Mouse (Mus musculus): ENCODE measurements around the gene Pear1. TPM values are rescaled to one million over a fixed set of nuclear protein-coding genes. Genes with fewer than 3 reads are reported as not detected.
A peak's percentile ranks its signal among the peaks of the same experiment; 100 is the strongest.

The Pear1 gene
- total RNA-seq, 2 experiments from 2014 or later, result 7.8 to 7.9 TPM

- TF ChIP-seq CTCF (IDR thresholded peaks at IDR 0.05), result peak; percentile 97
- peak; percentile 64 to 82 for DNase-seq (ENCODE audit: extremely low spot score in 1 of 2, low spot score in 2 of 2)
- H3K27ac ChIP-seq, result no peak overlapping the region
- H3K4me3 ChIP-seq, result no peak overlapping the region
- intact Hi-C loops (cut with DNase I), result no loop called here
Observed at GRCm38 (mm10) chr3:87838622-87839021, 14.5 kb upstream of the Pear1 start.

DNA sequence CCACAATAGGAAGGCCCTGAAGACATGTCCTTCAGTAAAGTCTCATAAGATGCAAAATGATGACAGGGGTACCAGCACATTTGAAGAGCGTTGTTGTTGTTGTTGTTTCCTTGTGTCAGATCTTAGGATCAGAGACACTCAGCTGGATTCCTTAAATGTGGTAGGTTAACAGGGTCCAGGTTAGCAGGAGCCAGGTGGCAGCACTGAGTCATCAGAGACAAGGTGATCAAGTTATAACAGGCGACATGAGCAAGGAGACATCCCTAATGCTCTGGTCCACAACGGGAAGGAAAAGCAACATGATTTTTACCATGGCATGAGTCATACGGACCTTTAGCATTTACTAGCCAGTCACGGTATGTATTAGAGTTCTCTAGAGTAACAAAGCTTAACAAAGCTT, 9.4 kb upstream of the Pear1 start:
- no peak for DNase-seq (ENCODE audit: extremely low spot score in 1 of 2, low spot score in 2 of 2)
- Histone ChIP-seq H3K4me3 (no peak overlapping the region), H3K27ac (no peak overlapping the region)
- intact Hi-C loops (cut with DNase I), result no loop called here
- no peak; the same call in 1 of the 2 replicates for TF ChIP-seq CTCF (IDR thresholded peaks at IDR 0.05)

DNA sequence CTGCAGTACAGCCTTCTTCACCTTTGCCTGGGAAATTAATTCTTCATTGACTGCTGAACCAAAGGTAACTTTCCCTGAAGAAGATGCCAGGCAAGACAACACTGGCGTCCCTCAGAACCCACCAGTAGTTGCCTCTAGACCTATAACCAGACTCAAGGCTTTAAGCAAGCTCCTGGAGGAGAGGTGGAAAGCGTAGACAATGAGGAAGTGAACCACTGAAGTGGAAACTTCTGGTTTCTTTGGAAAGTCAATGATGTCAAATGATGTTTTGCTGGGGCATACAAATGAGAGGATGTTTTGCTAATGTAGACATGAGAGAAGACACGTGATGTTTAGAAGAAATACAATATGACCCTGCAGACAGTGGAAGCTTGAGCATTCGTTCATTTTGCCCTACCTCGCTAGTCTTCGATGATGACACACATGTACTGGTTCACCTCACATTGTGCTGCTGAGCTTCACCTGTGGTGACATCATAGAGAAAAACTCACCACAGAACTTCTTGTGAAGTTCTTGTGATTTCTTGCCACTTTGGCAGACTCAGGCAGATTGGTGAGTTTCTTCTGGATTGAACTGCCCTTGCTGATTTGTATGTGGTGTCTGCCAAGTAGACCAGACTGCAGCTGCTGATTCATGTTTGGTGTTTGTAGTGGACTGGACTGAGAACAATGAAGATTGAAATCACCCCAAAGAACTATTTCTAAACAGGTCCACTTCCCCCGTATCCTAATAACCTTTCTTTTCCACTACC, 8.2 kb upstream of the Pear1 start:
- Histone ChIP-seq H3K4me3 (no peak overlapping the region), H3K27ac (no peak overlapping the region)
- TF ChIP-seq CTCF (IDR thresholded peaks at IDR 0.05), result no peak
- DNase-seq (ENCODE audit: extremely low spot score in 1 of 2, low spot score in 2 of 2), result no peak
- intact Hi-C loops (cut with DNase I), result no loop called here

DNA sequence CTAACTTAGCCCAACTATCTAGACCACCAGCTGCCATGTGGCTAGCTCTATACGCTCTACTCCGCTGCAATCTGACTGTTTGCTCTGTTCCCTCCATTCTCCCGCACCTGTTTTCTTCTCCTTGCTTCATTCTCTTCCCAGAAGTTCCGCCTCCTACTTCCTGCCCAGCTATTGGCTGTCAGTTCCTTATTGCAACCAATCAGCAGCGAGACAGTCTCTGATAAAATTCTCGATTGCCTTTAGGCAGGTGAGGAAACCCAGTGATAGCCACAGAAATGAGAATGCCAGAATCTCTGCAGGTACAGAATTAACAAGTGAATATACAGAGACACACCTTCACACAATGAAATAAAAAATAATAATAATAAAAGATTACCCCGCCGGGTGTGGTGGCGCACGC, 4.9 kb upstream of the Pear1 start:
- no peak for TF ChIP-seq CTCF (IDR thresholded peaks at IDR 0.05)
- DNase-seq (ENCODE audit: extremely low spot score in 1 of 2, low spot score in 2 of 2), result no peak
- intact Hi-C loops (cut with DNase I), result no loop called here
- no peak overlapping the region for H3K4me3 ChIP-seq
- no peak overlapping the region for H3K27ac ChIP-seq

- TF ChIP-seq CTCF (IDR thresholded peaks at IDR 0.05), result no peak
- H3K4me3 ChIP-seq, result no peak overlapping the region
- no peak overlapping the region for H3K27ac ChIP-seq
- DNase-seq (ENCODE audit: extremely low spot score in 1 of 2, low spot score in 2 of 2), result no peak
- intact Hi-C loops (cut with DNase I), result no loop called here
Observed at GRCm38 (mm10) chr3:87828435-87828834, 4.3 kb upstream of the Pear1 start.

GRCm38 (mm10) chr3:87818226-87818625, 5.9 kb downstream of the Pear1 start:
- Histone ChIP-seq H3K27ac (no peak overlapping the region), H3K4me3 (no peak overlapping the region)
- DNase-seq (ENCODE audit: extremely low spot score in 1 of 2, low spot score in 2 of 2), result no peak
- intact Hi-C loops (cut with DNase I), result no loop called here
- no peak for TF ChIP-seq CTCF (IDR thresholded peaks at IDR 0.05)

DNA sequence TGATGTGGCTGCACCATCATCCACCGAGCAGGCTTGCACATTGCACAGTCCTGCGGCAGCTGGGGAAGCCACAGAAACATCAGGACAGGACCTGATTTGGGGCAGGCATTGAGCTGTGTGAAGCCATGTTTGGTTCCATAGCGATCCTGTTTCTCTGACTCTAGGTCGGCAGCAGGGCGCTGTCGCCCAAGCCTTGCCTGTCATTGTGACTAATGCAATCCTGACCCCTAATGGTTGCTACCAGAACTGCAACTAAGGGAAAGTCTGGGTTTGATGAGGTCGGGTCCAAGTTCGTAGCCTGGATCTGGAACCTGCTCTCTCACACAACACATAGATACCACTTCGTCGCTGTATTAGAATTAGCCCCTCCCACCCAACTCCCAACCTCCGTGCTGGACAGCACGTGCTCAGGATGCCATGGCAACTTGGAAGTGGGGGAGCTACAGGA, 7.4 kb downstream of the Pear1 start:
- Histone ChIP-seq H3K4me3 (no peak overlapping the region), H3K27ac (no peak overlapping the region)
- DNase-seq (ENCODE audit: extremely low spot score in 1 of 2, low spot score in 2 of 2), result peak; percentile 62 to 74
- intact Hi-C loops (cut with DNase I), result loop anchor here (1.0 kb wide), 3 partner anchors 21 to 60 kb away; partner anchors contain the start of gene Ntrk1
- peak; percentile 86 for TF ChIP-seq CTCF (IDR thresholded peaks at IDR 0.05)

- intact Hi-C loops (cut with DNase I), result loop anchor here (1.0 kb wide), 3 partner anchors 21 to 60 kb away; partner anchors contain the start of gene Ntrk1
- H3K27ac ChIP-seq, result no peak overlapping the region
- H3K4me3 ChIP-seq, result no peak overlapping the region
- no peak for TF ChIP-seq CTCF (IDR thresholded peaks at IDR 0.05)
- DNase-seq (ENCODE audit: extremely low spot score in 1 of 2, low spot score in 2 of 2), result no peak
Observed at GRCm38 (mm10) chr3:87816166-87816565, 7.9 kb downstream of the Pear1 start.

- no peak overlapping the region for H3K4me3 ChIP-seq
- no peak overlapping the region for H3K27ac ChIP-seq
- DNase-seq (ENCODE audit: extremely low spot score in 1 of 2, low spot score in 2 of 2), result no peak
- intact Hi-C loops (cut with DNase I), result no loop called here
- TF ChIP-seq CTCF (IDR thresholded peaks at IDR 0.05), result no peak
Observed at GRCm38 (mm10) chr3:87812873-87813272, 11.2 kb downstream of the Pear1 start.

- TF ChIP-seq CTCF (IDR thresholded peaks at IDR 0.05), result no peak
- Histone ChIP-seq H3K27ac (no peak overlapping the region), H3K4me3 (no peak overlapping the region)
- intact Hi-C loops (cut with DNase I), result no loop called here
- DNase-seq (ENCODE audit: extremely low spot score in 1 of 2, low spot score in 2 of 2), result no peak
Observed at GRCm38 (mm10) chr3:87812413-87812812, 11.7 kb downstream of the Pear1 start.

GRCm38 (mm10) chr3:87811297-87811696, 12.8 kb downstream of the Pear1 start:
- no peak overlapping the region for H3K4me3 ChIP-seq
- DNase-seq (ENCODE audit: extremely low spot score in 1 of 2, low spot score in 2 of 2), result no peak
- TF ChIP-seq CTCF (IDR thresholded peaks at IDR 0.05), result no peak
- no peak overlapping the region for H3K27ac ChIP-seq
- intact Hi-C loops (cut with DNase I), result no loop called here

DNA sequence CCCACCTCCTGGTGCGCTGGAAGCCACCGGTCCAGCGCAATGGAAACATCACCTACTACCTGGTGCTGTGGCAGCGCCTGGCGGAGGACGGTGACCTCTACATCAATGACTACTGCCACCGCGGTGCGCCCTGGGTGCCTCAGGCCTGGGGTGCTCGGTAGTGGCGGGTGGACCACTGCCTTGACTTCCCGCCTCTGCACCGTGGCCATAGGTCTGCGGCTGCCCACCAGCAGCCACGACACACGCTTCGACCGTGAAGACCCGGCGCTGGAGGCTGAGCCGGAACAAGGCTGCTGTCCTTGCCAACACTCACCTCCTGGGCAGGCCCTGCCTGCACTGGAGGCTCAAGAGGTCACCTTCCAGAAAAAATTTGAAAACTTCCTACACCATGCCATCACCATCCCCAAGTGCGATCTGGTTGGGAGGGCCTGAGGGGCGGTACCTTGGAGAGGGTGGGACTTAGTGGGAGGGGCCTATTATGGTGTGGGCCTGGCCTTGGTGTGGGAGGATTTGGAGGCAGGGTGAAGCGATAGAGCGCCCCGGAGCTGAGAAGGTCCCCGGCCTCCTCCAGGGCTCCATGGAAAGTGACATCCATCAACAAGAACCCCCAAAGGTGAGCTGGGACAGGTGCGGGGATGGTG, 14.7 kb downstream of the Pear1 start:
- TF ChIP-seq CTCF (IDR thresholded peaks at IDR 0.05), result no peak
- H3K4me3 ChIP-seq, result no peak overlapping the region
- DNase-seq (ENCODE audit: extremely low spot score in 1 of 2, low spot score in 2 of 2), result no peak
- no peak overlapping the region for H3K27ac ChIP-seq
- intact Hi-C loops (cut with DNase I), result no loop called here
